Mouse (Mus musculus) intestine, postnatal 0 days (tissue): Measurements from ENCODE around the gene Pde5a. TPM values are rescaled to one million over a fixed set of nuclear protein-coding genes. Genes with fewer than 3 reads are reported as not detected.

Experiments used
- ATAC-seq: fragments of 200-750 bp; cut with Nextera tagmentation; 2 replicates; pipeline ENCODE4 v1.8.0; 2017; ENCODE audit warnings: mild to moderate bottlenecking, moderate TSS enrichment, moderate library complexity
- H3K27ac ChIP-seq: fragments of 300-500 bp; sonication (generic); 2 replicates; pipeline ENCODE4 v1.5.1; 2014; ENCODE audit warnings: mild to moderate bottlenecking, low read depth, low read length, moderate library complexity
- H3K27me3 ChIP-seq: fragments of 300-500 bp; sonication (generic); replicated peaks from 2 replicates; pipeline ENCODE4 v1.6.1; 2014; ENCODE audit warnings: low read length, mixed read lengths; ENCODE audit not compliant: control insufficient read depth, insufficient read depth
- H3K36me3 ChIP-seq: fragments of 300-500 bp; sonication (generic); 2 replicates; pipeline ENCODE4 v1.6.1; 2014; ENCODE audit warnings: mild to moderate bottlenecking, moderate library complexity; ENCODE audit not compliant: control insufficient read depth, insufficient read depth
- H3K4me1 ChIP-seq: fragments of 300-500 bp; sonication (generic); replicated peaks from 2 replicates; pipeline ENCODE4 v1.6.1; 2014; ENCODE audit warnings: antibody characterized with exemption, low read length, mixed read lengths; ENCODE audit not compliant: control insufficient read depth, insufficient read depth
- H3K4me2 ChIP-seq: fragments of 300-500 bp; sonication (generic); replicated peaks from 2 replicates; pipeline ENCODE4 v1.6.1; 2014; ENCODE audit warnings: low read depth, mild to moderate bottlenecking, moderate library complexity
- H3K4me3 ChIP-seq: fragments of 300-500 bp; sonication (generic); 2 replicates; pipeline ENCODE4 v1.5.1; 2014; ENCODE audit warnings: low read depth, low read length
- H3K9ac ChIP-seq: fragments of 300-500 bp; sonication (generic); 2 replicates; pipeline ENCODE4 v1.6.1; 2014; ENCODE audit warnings: mild to moderate bottlenecking, low read depth, low read length
- H3K9me3 ChIP-seq: fragments of 300-500 bp; sonication (generic); 2 replicates; pipeline ENCODE4 v1.6.1; 2016; ENCODE audit warnings: mixed run types; ENCODE audit not compliant: control insufficient read depth
- CTCF ChIP-seq: sonication (generic); IDR thresholded peaks from 2 replicates; pipeline ENCODE4 v1.5.1; 2016; ENCODE audit warnings: low read depth, mild to moderate bottlenecking, control low read depth, antibody characterized with exemption, moderate library complexity
- WGBS: fragments of 180-500 bp; shearing (Covaris S2); extraction: QIAGEN DNeasy Blood & Tissue Kit; methylation state at CpG from one replicate; pipeline ENCODE4 v1.1.7; 2014; 5-methylcytosine and 5-hydroxymethylcytosine counted together
- polyA plus RNA-seq: library from polyadenylated mRNA; unstranded; fragments of >200 nt; fragmentation: Nextera tagmentation; extraction: Ambion mirVana; gene quantifications from 2 replicates; pipeline ENCODE4 v1.2.1, GENCODE M21; 2015

The Pde5a gene
- polyA plus RNA-seq, 1 experiment from 2014 or later: 9.0 TPM

DNA sequence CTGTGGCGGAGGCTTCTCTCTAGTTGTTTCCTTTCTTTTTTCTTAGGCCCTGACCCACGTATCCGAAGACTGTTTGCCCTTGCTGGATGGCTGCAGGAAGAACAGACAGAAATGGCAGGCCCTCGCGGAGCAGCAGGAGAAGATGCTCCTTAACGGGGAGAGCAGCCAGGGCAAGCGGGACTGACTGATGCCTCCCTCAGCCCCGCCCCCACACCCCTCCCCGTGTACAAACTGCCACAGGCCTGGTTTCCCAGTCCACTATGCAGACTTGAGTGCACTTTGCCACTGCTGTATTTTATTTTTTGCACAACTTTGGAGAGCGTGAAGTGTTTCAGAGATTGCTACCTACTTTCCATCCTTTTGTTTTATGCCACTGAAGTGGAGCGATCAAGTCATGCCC is 126.4 kb downstream of the Pde5a start:
- Histone ChIP-seq H3K27me3 (no peaks in the 10 kb centered on the region), H3K4me3 (no peak overlapping the region), H3K36me3 (peaks cover 18% of the 10 kb centered on the region), H3K27ac (no peak overlapping the region), H3K9ac (no peak overlapping the region), H3K4me2 (no peak overlapping the region), H3K9me3 (no peaks in the 10 kb centered on the region), H3K4me1 (no peaks in the 10 kb centered on the region)
- no peak for TF ChIP-seq CTCF
- ATAC-seq: no peak
- WGBS: 75% methylated on average over 11 of the region's 11 CpGs

DNA sequence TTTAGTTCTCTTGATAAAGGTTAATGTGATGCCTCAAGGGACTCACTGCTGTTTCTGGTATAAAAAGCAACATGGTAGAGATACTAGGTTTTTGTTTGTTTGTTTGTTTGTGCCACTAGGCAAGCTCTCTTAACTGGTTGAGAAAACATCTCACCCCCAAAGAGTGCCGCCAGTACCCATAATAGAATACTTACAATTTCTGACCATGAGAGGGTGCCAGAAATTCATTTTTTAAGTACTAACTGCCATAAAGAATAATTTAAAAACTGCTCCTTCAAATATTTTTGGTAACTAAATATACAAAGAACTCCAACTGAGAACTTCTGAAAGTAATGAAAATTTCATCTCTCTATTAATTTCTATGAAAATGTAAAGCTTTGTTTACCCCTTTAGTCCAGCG is 131.1 kb downstream of the Pde5a start:
- no peaks in the 10 kb centered on the region for H3K27me3 ChIP-seq
- no peaks in the 10 kb centered on the region for H3K9me3 ChIP-seq
- no peak overlapping the region for H3K4me3 ChIP-seq
- TF ChIP-seq CTCF: peak; percentile 46
- H3K4me2 ChIP-seq: no peak overlapping the region
- peaks cover 7% of the 10 kb centered on the region; the same call in 1 of the 2 replicates for H3K36me3 ChIP-seq
- H3K27ac ChIP-seq: no peak overlapping the region
- no peaks in the 10 kb centered on the region for H3K4me1 ChIP-seq
- H3K9ac ChIP-seq: no peak overlapping the region
- no peak for ATAC-seq
- 62% methylated on average over 2 of the region's 2 CpGs for WGBS

DNA sequence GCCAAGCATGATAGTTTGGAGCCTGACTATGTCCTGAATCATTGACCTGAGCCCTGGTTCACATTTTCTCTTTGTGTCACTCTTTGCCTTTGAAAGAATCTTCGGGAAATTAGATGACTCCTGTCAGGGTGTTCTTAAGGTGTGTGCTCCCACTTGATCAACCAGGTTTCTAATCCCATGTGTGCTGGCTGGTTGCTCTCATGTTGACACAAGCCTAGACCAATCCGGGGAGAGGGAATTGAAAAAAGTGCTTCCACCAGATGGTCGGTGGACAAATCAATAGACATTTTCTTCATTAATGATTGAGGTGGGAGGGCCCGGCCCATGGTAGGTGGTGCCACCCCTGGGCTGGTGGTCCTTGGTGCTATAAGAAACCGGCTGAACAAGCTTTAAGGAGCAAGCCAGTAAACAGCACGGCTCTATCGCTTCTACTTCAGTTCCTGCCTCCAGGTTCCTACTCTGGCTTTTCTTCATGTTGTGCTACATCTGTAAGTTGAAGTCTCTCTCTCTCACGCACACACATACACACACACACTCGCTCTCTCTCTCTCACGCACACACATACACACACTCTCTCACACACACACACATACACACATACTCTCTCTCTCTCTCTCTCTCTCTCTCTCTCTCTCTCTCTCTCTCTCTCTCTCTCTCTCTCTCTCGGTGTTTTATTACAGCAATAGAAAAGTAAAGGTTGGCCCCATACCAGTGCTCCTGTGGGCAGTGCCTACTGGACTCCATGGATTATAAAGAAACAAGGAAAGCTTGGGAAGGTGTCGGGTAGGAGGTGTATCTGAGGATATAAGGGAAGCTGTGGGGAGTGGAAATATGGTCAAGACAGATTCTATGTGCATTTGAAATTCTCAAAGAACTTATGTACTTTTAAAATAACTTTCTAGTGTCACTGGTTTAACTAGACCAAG is 132.1 kb downstream of the Pde5a start:
- Histone ChIP-seq H3K9me3 (no peaks in the 10 kb centered on the region), H3K9ac (no peak overlapping the region), H3K4me1 (no peaks in the 10 kb centered on the region), H3K36me3 (no peaks in the 10 kb centered on the region; the same call in 1 of the 2 replicates), H3K27me3 (no peaks in the 10 kb centered on the region), H3K4me3 (no peak overlapping the region), H3K4me2 (0 out of 2 replicates have a peak overlapping the region, but pooled peaks have one; percentile 21), H3K27ac (0 out of 2 replicates have a peak overlapping the region, but pooled peaks have one; percentile 9)
- no peak for TF ChIP-seq CTCF
- WGBS: 53% methylated on average over 12 of the region's 12 CpGs
- ATAC-seq: peak; percentile 78

DNA sequence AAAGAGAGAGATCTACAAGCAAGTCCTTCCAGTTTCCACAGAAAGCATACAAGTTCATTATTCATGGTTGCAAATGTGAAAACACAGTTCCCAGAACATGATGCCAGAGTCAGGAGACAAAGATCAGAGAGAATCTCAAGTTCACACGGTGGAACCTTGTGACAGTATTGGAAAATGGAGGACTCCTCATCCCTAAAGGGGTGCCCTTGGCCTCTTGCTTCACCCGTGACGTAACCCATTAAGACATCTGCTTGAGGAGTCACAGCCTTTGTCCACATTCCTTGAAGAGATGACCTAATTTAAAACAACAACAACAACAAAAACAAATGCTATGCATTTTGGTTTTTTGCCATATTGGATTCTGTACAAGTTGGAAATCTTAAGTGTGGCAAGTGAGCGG is 136.3 kb downstream of the Pde5a start:
- no peaks in the 10 kb centered on the region for H3K36me3 ChIP-seq
- 72% methylated on average over 4 of the region's 4 CpGs for WGBS
- no peak for TF ChIP-seq CTCF
- H3K9ac ChIP-seq: no peak overlapping the region
- no peaks in the 10 kb centered on the region for H3K9me3 ChIP-seq
- no peak overlapping the region for H3K4me3 ChIP-seq
- H3K4me1 ChIP-seq: no peaks in the 10 kb centered on the region
- H3K27ac ChIP-seq: no peak overlapping the region
- no peak for ATAC-seq
- H3K27me3 ChIP-seq: no peaks in the 10 kb centered on the region
- no peak overlapping the region for H3K4me2 ChIP-seq

DNA sequence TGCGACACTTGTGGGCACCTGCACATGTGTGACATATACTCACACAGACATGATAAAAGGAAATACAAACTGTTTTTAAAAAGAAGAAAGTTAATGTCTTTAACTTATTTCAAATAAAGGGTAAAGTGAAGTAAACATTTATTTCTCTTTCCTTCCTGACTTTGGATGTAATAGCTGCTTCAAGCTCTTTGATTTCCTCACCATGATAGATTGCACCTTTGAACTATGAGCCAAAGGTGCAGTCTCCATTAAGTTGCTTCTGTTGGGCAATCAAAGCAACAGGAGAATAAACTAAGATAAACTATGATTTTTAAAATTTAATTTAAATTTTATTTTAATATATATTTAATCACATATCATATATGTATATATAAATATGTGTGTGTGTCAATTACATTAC is 139.5 kb downstream of the Pde5a start:
- Histone ChIP-seq H3K27me3 (no peaks in the 10 kb centered on the region), H3K9ac (no peak overlapping the region), H3K27ac (no peak overlapping the region), H3K4me1 (no peaks in the 10 kb centered on the region), H3K9me3 (no peaks in the 10 kb centered on the region), H3K4me2 (no peak overlapping the region), H3K36me3 (no peaks in the 10 kb centered on the region), H3K4me3 (no peak overlapping the region)
- TF ChIP-seq CTCF: no peak
- 81% methylated on average over 1 of the region's 1 CpGs for WGBS
- peak; percentile 57; the same call in 1 of the 2 replicates for ATAC-seq

DNA sequence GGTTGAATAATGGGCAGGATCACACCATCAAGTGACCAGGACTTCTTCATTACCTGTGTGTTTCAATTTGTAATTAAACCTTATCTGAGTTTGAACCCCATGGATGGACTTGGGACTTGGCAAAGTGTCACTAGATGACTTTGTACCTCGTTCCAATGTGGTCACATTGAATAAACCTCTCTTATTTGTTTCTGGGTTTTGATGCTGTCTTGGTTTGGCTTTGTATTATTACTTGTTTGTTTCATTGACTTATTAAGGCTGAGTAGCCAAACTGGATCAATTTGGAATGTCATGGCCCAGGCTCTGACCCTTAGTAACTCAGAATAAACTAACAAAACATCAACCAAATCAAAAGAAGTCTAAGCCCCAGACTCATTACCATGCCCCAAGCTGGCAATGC is 142.8 kb downstream of the Pde5a start:
- Histone ChIP-seq H3K9me3 (no peaks in the 10 kb centered on the region), H3K4me2 (no peak overlapping the region), H3K36me3 (no peaks in the 10 kb centered on the region), H3K4me3 (no peak overlapping the region), H3K27ac (no peak overlapping the region), H3K9ac (no peak overlapping the region), H3K4me1 (peaks cover 5% of the 10 kb centered on the region; the same call in 1 of the 2 replicates), H3K27me3 (no peaks in the 10 kb centered on the region)
- no peak for TF ChIP-seq CTCF
- ATAC-seq: no peak
- 47% methylated on average over 1 of the region's 1 CpGs for WGBS
